In the genomic region with DNA sequence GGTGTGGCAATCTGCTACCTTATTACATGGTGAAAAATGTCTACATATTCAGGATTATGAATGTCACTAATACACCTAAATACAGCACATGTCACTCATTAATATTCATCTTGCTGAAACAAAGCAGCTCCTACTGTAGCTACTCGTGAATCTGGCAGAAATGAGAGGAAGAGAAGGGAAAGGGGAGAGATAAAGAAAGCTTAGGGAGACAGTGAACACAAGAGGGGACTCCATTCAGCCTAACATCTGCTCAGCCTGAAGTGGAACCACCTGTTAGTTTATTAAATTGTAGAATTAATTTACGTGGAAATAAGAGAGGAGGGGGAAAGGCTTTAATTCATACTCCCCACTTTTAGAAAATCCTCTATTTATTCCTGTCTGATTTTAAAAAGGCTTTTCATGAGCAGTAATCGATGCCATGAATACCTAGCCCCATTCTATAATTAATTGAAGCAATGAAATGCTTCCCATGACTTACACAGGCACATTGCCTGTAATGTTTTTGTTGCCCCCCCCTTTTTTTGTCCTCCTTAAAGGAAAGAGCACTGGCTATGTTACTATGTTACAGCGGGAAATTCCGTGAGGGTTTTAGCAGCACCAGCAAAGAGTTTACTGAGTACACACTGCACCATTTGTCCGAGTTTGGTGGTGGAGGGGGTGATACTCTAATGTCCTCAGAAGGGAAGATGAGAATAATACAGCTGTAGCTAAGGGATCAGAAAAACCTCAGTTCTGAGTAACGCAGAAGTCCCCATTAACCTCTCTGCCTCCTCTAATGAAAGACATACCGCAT, we compare ENCODE assay signal across 23 mouse cellular contexts.
A peak's percentile ranks its signal among the peaks of the same experiment; 100 is the strongest.
DNase-seq lines count a peak whose midpoint lies in the region; ATAC-seq lines count a peak whose summit lies in the region.
"Had no signal": no experiment of that assay in that cellular context is flagged by ENCODE, and none has a peak within 500 bp of the region (broad histone marks: within the 10 kb centered on the region; RNA-seq: fewer than 3 reads in every experiment).

No protein-coding gene starts in this region.

- WGBS in forebrain, embryonic 13.5 days = 48% methylated on average over 8 of the region's 8 CpGs
- WGBS in forebrain, embryonic 10.5 days = 69% methylated on average over 8 of the region's 8 CpGs
- WGBS in midbrain, embryonic 15.5 days = 47% methylated on average over 8 of the region's 8 CpGs
- WGBS in midbrain, embryonic 14.5 days = 60% methylated on average over 8 of the region's 8 CpGs
- 44% methylated on average over 8 of the region's 8 CpGs for WGBS in embryonic facial prominence, embryonic 14.5 days

- no peak overlapping the region for H3K9ac ChIP-seq in forebrain, embryonic 13.5 days
- H3K9ac ChIP-seq in midbrain, embryonic 15.5 days = no peak overlapping the region
- no peak overlapping the region for H3K9ac ChIP-seq in midbrain, embryonic 14.5 days (replicated peaks; ENCODE audit: low read length)
- H3K9ac ChIP-seq in embryonic facial prominence, embryonic 14.5 days (ENCODE audit: low read depth, low read length) = no peak overlapping the region
- H3K9ac ChIP-seq: hindbrain, embryonic 12.5 days had no signal

- H3K4me2 ChIP-seq in forebrain, embryonic 13.5 days = no peak overlapping the region
- no peak overlapping the region for H3K4me2 ChIP-seq in midbrain, embryonic 15.5 days
- no peak overlapping the region for H3K4me2 ChIP-seq in midbrain, embryonic 14.5 days (ENCODE audit: low read length)
- no peak overlapping the region for H3K4me2 ChIP-seq in embryonic facial prominence, embryonic 14.5 days (ENCODE audit: low read depth, low read length)
- H3K4me2 ChIP-seq: hindbrain, embryonic 12.5 days had no signal

- no peaks in the 10 kb centered on the region for H3K9me3 ChIP-seq in forebrain, embryonic 13.5 days (replicated peaks)
- H3K9me3 ChIP-seq in forebrain, embryonic 10.5 days = no peaks in the 10 kb centered on the region
- no peaks in the 10 kb centered on the region for H3K9me3 ChIP-seq in midbrain, embryonic 15.5 days
- no peaks in the 10 kb centered on the region for H3K9me3 ChIP-seq in midbrain, embryonic 14.5 days (ENCODE audit: control insufficient read depth, low read length)
- H3K9me3 ChIP-seq in embryonic facial prominence, embryonic 14.5 days (ENCODE audit: control insufficient read depth, low read length) = no peaks in the 10 kb centered on the region
- H3K9me3 ChIP-seq: G1E; heart, embryonic 10.5 days; hindbrain, embryonic 12.5 days had no signal

- no peak overlapping the region for H3K4me3 ChIP-seq in forebrain, embryonic 13.5 days
- no peak overlapping the region for H3K4me3 ChIP-seq in forebrain, embryonic 10.5 days
- no peak overlapping the region for H3K4me3 ChIP-seq in midbrain, embryonic 15.5 days
- no peak overlapping the region for H3K4me3 ChIP-seq in midbrain, embryonic 14.5 days (replicated peaks; ENCODE audit: low read depth, low read length)
- H3K4me3 ChIP-seq in embryonic facial prominence, embryonic 14.5 days (ENCODE audit: low read depth, low read length) = no peak overlapping the region
- H3K4me3 ChIP-seq: heart, embryonic 10.5 days; hindbrain, embryonic 12.5 days had no signal

- peaks cover 7% of the 10 kb centered on the region for H3K4me1 ChIP-seq in forebrain, embryonic 13.5 days
- peaks cover 5% of the 10 kb centered on the region; the same call in 1 of the 2 replicates for H3K4me1 ChIP-seq in forebrain, embryonic 10.5 days
- H3K4me1 ChIP-seq in midbrain, embryonic 15.5 days = peaks cover 9% of the 10 kb centered on the region; the same call in 1 of the 2 replicates
- H3K4me1 ChIP-seq in midbrain, embryonic 14.5 days (ENCODE audit: control insufficient read depth, insufficient read depth, low read length) = peaks cover 6% of the 10 kb centered on the region; the same call in 1 of the 2 replicates
- peaks cover 15% of the 10 kb centered on the region for H3K4me1 ChIP-seq in embryonic facial prominence, embryonic 14.5 days (ENCODE audit: control insufficient read depth, insufficient read depth, low read length)
- H3K4me1 ChIP-seq: hindbrain, embryonic 12.5 days had no signal

- DNase-seq in forebrain, embryonic 10.5 days (ENCODE audit: extremely low spot score, low spot score) = no peak
- DNase-seq in midbrain, embryonic 14.5 days = no peak
- peak; percentile 30 for DNase-seq in embryonic facial prominence, embryonic 14.5 days (ENCODE audit: low spot score)
- DNase-seq in spleen, adult 18-20 months = no peak
- no peak for DNase-seq in gastrocnemius, postnatal 4 days (ENCODE audit: low spot score in 2 of 2)
- DNase-seq: adrenal gland, adult 8-10 months; adrenal gland, postnatal 36 days; B cell, adult 2 months; cerebellum, adult 11 months; cerebellum, adult 8-10 months; cerebellum, postnatal 25 days; gastrocnemius, postnatal 36 days; heart, adult 18-20 months; heart, postnatal 4 days had no signal

- no peaks in the 10 kb centered on the region for H3K36me3 ChIP-seq in forebrain, embryonic 13.5 days (ENCODE audit: poor library complexity, severe bottlenecking)
- no peaks in the 10 kb centered on the region for H3K36me3 ChIP-seq in forebrain, embryonic 10.5 days (replicated peaks)
- H3K36me3 ChIP-seq in midbrain, embryonic 15.5 days (replicated peaks) = no peaks in the 10 kb centered on the region
- H3K36me3 ChIP-seq in midbrain, embryonic 14.5 days (ENCODE audit: control insufficient read depth, insufficient read depth, low read length) = no peaks in the 10 kb centered on the region
- no peaks in the 10 kb centered on the region for H3K36me3 ChIP-seq in embryonic facial prominence, embryonic 14.5 days (ENCODE audit: control insufficient read depth, insufficient read depth, low read length)
- H3K36me3 ChIP-seq: G1E; heart, embryonic 10.5 days; hindbrain, embryonic 12.5 days had no signal

- H3K27ac ChIP-seq in forebrain, embryonic 13.5 days = no peak overlapping the region
- H3K27ac ChIP-seq in forebrain, embryonic 10.5 days = no peak overlapping the region
- H3K27ac ChIP-seq in midbrain, embryonic 15.5 days = no peak overlapping the region
- no peak overlapping the region for H3K27ac ChIP-seq in midbrain, embryonic 14.5 days (replicated peaks; ENCODE audit: low read depth, low read length)
- H3K27ac ChIP-seq in embryonic facial prominence, embryonic 14.5 days (replicated peaks; ENCODE audit: low read depth, low read length) = no peak overlapping the region
- H3K27ac ChIP-seq: hindbrain, embryonic 12.5 days had no signal

- H3K27me3 ChIP-seq in forebrain, embryonic 13.5 days = no peaks in the 10 kb centered on the region
- no peaks in the 10 kb centered on the region for H3K27me3 ChIP-seq in forebrain, embryonic 10.5 days (ENCODE audit: poor library complexity, severe bottlenecking)
- H3K27me3 ChIP-seq in midbrain, embryonic 15.5 days (replicated peaks) = no peaks in the 10 kb centered on the region
- H3K27me3 ChIP-seq in midbrain, embryonic 14.5 days (ENCODE audit: control insufficient read depth, insufficient read depth, low read length) = no peaks in the 10 kb centered on the region
- no peaks in the 10 kb centered on the region for H3K27me3 ChIP-seq in embryonic facial prominence, embryonic 14.5 days (replicated peaks; ENCODE audit: control insufficient read depth, insufficient read depth, low read length)
- H3K27me3 ChIP-seq: hindbrain, embryonic 12.5 days had no signal

- ATAC-seq in forebrain, embryonic 13.5 days = peak; percentile 74; the same call in 1 of the 2 replicates
- 0 out of 2 replicates have a peak, but pooled peaks have one; percentile 37 for ATAC-seq in midbrain, embryonic 15.5 days (replicated peaks)
- no peak; the same call in 1 of the 2 replicates for ATAC-seq in midbrain, embryonic 14.5 days (ENCODE audit: low FRiP score, low TSS enrichment)
- ATAC-seq in embryonic facial prominence, embryonic 14.5 days (ENCODE audit: low read depth) = 0 out of 2 replicates have a peak, but pooled peaks have one; percentile 47
- ATAC-seq: CD4-positive, CD25-positive, alpha-beta regulatory T cell, adult 4 months; hindbrain, embryonic 16.5 days; inflammation-experienced regulatory T-cells, adult 6 months; intestine, postnatal 0 days had no signal
